Mouse (Mus musculus): ENCODE results near the gene Tsen54. TPM values are rescaled to one million over a fixed set of nuclear protein-coding genes. Genes with fewer than 3 reads are reported as not detected.

The Tsen54 gene
- polyA plus RNA-seq, 1 experiment from 2014 or later = 23.5 TPM

GRCm38 (mm10) chr11:115803072-115803709 lies 11.3 kb upstream of the Tsen54 start:
- DNase-seq (ENCODE audit: low spot score) = no peak

- DNase-seq (ENCODE audit: low spot score) = no peak
Measured at GRCm38 (mm10) chr11:115805005-115805404, 9.5 kb upstream of the Tsen54 start.

- DNase-seq (ENCODE audit: low spot score) = no peak
Measured at GRCm38 (mm10) chr11:115806154-115806553, 8.4 kb upstream of the Tsen54 start.

- DNase-seq (ENCODE audit: low spot score) = no peak
Measured at GRCm38 (mm10) chr11:115807306-115807705, 7.2 kb upstream of the Tsen54 start.

- DNase-seq (ENCODE audit: low spot score) = no peak
Measured at GRCm38 (mm10) chr11:115807971-115808370, 6.6 kb upstream of the Tsen54 start.

- peak; percentile 9 for DNase-seq (ENCODE audit: low spot score)
Measured at GRCm38 (mm10) chr11:115808696-115809310, 5.7 kb upstream of the Tsen54 start.

GRCm38 (mm10) chr11:115809311-115809781 lies 5.2 kb upstream of the Tsen54 start:
- DNase-seq (ENCODE audit: low spot score) = no peak

- DNase-seq (ENCODE audit: low spot score) = no peak
Measured at GRCm38 (mm10) chr11:115810377-115810776, 4.1 kb upstream of the Tsen54 start.

GRCm38 (mm10) chr11:115811381-115812093 lies 3.0 kb upstream of the Tsen54 start:
- DNase-seq (ENCODE audit: low spot score) = no peak

GRCm38 (mm10) chr11:115812095-115812494 lies 2.4 kb upstream of the Tsen54 start:
- DNase-seq (ENCODE audit: low spot score) = no peak

GRCm38 (mm10) chr11:115812533-115813420 lies 1.7 kb upstream of the Tsen54 start:
- peak; percentile 26 for DNase-seq (ENCODE audit: low spot score)

- peak; percentile 97 for DNase-seq (ENCODE audit: low spot score)
Measured at GRCm38 (mm10) chr11:115813507-115814296, 822 bp upstream of the Tsen54 start, which contains the start of gene Caskin2. Caskin2 (minus strand) TSS chr11:115813639.

- no peak for DNase-seq (ENCODE audit: low spot score)
Measured at GRCm38 (mm10) chr11:115817331-115817730, 2.8 kb downstream of the Tsen54 start.

GRCm38 (mm10) chr11:115819915-115820623 lies 5.5 kb downstream of the Tsen54 start:
- no peak for DNase-seq (ENCODE audit: low spot score)

GRCm38 (mm10) chr11:115821001-115821400 lies 6.5 kb downstream of the Tsen54 start:
- DNase-seq (ENCODE audit: low spot score) = no peak

GRCm38 (mm10) chr11:115823774-115824740 lies 9.5 kb downstream of the Tsen54 start, which contains the start of gene Llgl2:
Llgl2 (plus strand) TSS chr11:115824049.
- peak; percentile 88 for DNase-seq (ENCODE audit: low spot score)

GRCm38 (mm10) chr11:115824813-115825212 lies 10.3 kb downstream of the Tsen54 start:
- no peak for DNase-seq (ENCODE audit: low spot score)

- no peak for DNase-seq (ENCODE audit: low spot score)
Measured at GRCm38 (mm10) chr11:115826487-115826886, 12.0 kb downstream of the Tsen54 start.

Data from thymus, postnatal 0 days (tissue).